Mouse (Mus musculus) erythroid progenitor cell, adult 5-6 weeks (primary cell): ENCODE measurements around the gene Psmb7. TPM values are rescaled to one million over a fixed set of nuclear protein-coding genes. Genes with fewer than 3 reads are reported as not detected.
A peak's percentile ranks its signal among the peaks of the same experiment; 100 is the strongest.

ENCODE experiments used
- ATAC-seq: replicated peaks from 2 replicates; pipeline ENCODE4 v1.8.0; 2016; ENCODE audit warnings: moderate number of reproducible peaks, mild to moderate bottlenecking, moderate TSS enrichment, inconsistent platforms; ENCODE audit not compliant: poor library complexity, low FRiP score, severe bottlenecking
- total RNA-seq, 2 experiments: library from RNA; stranded (forward) in 1 of 2; stranded (reverse) in 1 of 2; fragments of 150-400 nt in 1 of 2; fragments of 186-747, 209-891 nt in 1 of 2; gene quantifications; 2 replicates each; pipeline versions ENCODE4 v1.2.3 to v1.2.4; 2015 to 2017; ENCODE audit warnings: low replicate concordance in 2 of 2

Gene Psmb7
- total RNA-seq, 2 experiments from 2014 or later = 76.3 to 108 TPM

DNA sequence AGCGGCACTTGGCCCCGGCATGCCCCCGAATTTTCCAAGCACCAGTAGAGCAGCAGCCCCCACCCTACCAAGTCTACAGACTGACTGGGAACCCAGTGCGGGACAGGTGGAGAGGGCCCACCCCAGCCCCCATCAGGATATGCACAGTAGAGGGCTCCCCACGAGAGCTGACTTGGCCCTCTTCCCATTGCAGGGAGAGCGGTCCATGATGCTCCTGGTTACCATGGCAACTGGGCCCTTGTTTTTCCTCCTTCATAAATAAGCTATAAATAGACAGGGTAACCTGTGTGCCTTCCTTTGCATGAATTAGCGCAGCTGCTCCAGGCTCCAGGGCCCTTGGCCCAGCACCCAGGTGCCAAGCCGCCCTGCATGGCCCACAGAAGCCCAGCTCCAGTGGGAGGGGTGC, 3.3 kb upstream of the Psmb7 start:
- ATAC-seq = no peak

DNA sequence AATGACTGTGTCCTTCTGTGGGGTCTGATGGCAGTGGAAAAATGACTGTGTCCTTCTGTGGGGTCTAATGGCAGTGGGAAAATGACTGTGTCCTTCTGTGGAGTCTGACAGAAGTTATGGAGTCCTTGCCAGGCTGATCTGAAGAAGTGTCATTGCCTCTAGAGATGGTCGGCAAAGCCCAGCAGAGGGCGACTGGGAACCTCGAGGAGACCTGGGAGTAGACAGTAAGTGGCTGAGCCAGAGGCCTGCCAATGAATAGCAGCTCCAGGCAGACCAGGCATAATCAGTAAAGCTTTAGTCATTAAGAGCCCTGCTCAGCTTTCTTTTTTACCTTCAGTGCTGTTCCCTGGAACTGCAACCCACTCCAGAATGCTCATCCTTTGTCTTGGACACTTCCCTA, 2.0 kb upstream of the Psmb7 start:
- ATAC-seq = no peak

- ATAC-seq = no peak
Measured at GRCm38 (mm10) chr2:38641761-38642160, 2.1 kb downstream of the Psmb7 start.

- no peak for ATAC-seq
Measured at GRCm38 (mm10) chr2:38637716-38638267, 6.1 kb downstream of the Psmb7 start.

- ATAC-seq = peak; percentile 50; the same call in 1 of the 2 replicates
Measured at GRCm38 (mm10) chr2:38630574-38630973, 13.3 kb downstream of the Psmb7 start.

- no peak for ATAC-seq
Measured at GRCm38 (mm10) chr2:38629451-38629850, 14.4 kb downstream of the Psmb7 start.

DNA sequence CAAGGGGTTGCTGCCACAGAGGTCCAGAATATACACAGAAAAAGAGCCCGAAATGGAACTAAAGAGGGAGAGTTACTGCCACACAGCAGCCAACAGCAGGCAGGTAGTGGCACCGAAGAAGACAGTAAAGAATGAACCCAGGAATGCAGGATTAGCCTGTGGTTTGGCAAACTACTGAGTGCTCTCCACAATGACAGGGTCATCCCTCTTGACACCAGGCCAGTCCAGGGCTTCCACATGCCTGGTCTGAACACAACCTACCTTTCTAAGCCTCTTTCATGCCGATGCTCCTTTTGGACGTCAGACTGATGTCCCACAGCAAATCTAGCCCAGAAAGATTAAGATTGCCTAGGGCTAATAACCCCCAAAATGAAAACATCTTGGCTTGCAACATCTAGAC, 15.1 kb downstream of the Psmb7 start:
- no peak for ATAC-seq

DNA sequence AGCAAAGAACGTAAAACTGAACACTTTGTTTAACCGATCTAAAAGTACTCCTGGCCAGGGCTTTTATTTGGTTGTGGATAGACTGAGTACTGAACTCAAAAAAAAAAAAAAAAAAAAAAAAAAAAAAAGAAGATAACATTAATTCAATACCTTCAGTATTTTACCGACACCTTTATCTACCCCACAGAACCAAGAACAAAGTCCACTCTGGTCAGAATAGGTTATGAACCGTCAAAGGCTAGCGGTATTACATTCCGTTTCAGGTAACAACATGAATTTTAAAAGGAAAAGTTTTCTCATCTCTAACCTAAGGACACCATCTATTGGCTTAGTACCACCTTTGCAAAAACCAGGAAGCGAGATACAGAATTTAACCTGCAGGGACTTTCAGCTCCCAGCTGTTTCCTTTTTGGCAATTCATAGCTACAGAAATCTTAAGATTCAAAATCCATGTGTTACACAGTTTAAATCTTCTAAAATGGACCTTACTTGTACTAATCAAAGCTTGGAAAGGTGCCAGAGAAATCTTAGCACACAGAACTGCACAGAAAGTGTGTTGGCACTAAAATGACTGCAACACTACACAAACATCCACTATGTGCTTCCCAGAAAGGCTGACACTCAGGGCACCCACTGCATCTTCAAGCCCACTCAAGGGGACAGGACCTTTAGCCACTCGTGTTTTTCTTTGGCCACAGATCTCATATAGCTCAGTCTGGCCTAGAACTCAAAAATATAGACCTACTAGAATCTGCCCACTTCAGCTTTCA, 19.9 kb downstream of the Psmb7 start:
- no peak for ATAC-seq

DNA sequence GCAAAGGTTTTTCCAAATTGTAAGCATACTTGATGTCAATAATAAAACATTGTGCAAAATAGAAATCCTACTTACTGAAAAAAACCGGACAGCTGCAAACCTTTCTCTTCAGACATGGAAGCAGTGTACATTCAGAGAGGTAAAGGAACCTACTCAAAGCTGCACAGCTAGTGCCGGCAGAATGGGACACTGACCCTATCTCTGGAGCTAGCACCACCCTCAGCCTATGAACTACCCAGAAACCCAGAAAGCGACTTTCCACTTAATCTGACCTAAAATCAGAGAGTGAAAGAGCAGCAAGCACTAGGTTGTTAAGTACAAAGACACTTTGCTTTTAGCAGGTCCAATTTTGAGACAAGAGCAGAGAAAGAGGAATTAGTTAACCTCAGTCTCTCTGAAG, 20.5 kb downstream of the Psmb7 start:
- ATAC-seq = no peak

- no peak for ATAC-seq
Measured at GRCm38 (mm10) chr2:38621610-38622021, 22.3 kb downstream of the Psmb7 start.

DNA sequence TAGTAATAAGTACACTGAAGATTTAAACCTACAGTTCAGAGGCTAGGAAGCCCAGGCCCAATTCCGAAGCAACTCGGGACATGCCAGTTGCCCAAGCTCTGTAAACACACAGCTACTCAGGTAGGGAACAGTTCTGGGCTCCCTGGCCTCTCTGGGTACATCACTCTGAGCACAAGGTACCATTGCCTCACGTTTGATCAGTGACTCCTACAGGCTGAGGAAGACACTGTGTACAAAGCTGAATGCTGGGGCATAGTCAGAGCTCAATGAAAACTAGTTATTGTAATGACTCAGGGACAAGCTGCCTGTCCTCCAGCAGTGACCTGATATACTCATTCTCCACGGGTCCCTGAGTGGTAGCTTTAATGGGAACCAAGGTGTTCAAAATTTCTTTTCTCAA, 22.8 kb downstream of the Psmb7 start:
- ATAC-seq = no peak

DNA sequence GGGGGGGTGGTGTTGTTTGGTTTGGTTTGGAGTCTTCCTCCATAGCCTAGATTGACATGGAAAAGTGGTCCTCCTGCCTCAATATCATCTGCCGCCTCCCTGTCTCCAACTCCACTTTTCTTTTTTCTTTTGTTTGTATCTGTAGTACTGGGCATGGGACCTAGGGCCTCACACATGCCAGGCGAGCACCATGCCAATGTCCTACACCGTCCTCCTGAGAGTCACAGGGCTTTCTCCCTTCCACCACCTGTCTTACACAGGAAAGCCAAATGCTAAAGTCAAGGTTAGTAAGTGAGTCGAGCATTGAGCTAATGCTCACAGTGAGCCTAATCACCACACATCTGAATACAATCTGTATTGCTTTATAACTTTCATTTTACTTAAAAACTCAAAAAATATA, 24.1 kb downstream of the Psmb7 start:
- no peak for ATAC-seq

- no peak for ATAC-seq
Measured at GRCm38 (mm10) chr2:38616956-38617872, 26.7 kb downstream of the Psmb7 start.

GRCm38 (mm10) chr2:38616072-38616471, 27.8 kb downstream of the Psmb7 start:
- ATAC-seq = no peak

GRCm38 (mm10) chr2:38614437-38614836, 29.4 kb downstream of the Psmb7 start:
- no peak for ATAC-seq

DNA sequence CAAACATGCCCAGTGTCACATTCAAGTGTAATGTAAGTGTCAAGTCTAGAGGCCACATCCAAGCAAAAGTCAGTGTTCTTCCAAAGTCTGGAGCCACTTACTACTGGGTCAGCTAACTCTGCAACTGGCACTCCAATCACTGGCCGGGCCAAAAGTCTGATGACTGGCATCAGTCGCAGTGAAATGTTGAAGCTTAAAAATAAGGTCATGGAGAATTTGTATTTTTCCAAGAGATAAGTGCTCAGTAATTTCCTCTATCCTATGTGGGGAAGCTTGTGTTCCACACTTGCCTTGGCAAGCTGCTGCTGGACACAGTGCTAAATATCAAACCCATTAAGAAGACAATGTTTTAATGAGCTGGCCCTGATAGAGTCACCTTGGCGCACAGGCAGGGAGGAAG, 30.3 kb downstream of the Psmb7 start:
- no peak for ATAC-seq

- ATAC-seq = no peak
Measured at GRCm38 (mm10) chr2:38612596-38612995, 31.3 kb downstream of the Psmb7 start.

GRCm38 (mm10) chr2:38610161-38610560, 33.7 kb downstream of the Psmb7 start:
- no peak for ATAC-seq

GRCm38 (mm10) chr2:38609310-38609709, 34.6 kb downstream of the Psmb7 start:
- ATAC-seq = no peak

DNA sequence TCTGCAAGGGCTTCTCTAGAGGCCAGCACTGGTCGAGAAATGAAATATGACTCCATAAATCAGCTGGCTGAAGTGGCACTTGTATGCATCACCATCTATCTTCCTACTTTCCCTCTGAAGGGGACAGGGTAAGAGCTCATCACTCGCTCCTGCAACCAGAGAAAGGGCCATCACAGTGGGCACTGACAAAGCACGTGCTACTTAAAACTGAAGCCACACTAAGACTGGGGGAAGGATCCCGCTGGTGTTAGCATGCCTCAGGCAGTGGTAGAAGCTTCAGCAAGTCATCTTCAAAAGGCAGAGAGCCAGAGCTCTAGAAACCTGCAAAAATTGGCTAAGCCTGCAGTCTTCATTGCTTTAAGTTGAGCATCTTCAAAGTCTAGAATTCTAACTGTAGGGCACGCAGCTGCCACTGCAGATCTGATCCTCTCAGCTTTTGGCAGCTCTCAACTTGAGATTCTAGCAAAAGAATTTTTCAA, 35.0 kb downstream of the Psmb7 start:
- no peak for ATAC-seq

GRCm38 (mm10) chr2:38607716-38608115, 36.2 kb downstream of the Psmb7 start:
- ATAC-seq = no peak
